Mouse (Mus musculus) T-helper 17 cell (primary cell): ENCODE measurements around the gene Ift122.

ENCODE experiments used
- in situ Hi-C, 2 experiments: fragments of 300-600 bp; cut with MboI, MseI; formaldehyde crosslinking; loops; 1 replicate in 1 of 2; 2 replicates in 1 of 2; pipeline ENCODE4 v1.15.1; 2025; ENCODE audit warnings: high pct_unique_total_duplicates in 2 of 2

The Ift122 gene

DNA sequence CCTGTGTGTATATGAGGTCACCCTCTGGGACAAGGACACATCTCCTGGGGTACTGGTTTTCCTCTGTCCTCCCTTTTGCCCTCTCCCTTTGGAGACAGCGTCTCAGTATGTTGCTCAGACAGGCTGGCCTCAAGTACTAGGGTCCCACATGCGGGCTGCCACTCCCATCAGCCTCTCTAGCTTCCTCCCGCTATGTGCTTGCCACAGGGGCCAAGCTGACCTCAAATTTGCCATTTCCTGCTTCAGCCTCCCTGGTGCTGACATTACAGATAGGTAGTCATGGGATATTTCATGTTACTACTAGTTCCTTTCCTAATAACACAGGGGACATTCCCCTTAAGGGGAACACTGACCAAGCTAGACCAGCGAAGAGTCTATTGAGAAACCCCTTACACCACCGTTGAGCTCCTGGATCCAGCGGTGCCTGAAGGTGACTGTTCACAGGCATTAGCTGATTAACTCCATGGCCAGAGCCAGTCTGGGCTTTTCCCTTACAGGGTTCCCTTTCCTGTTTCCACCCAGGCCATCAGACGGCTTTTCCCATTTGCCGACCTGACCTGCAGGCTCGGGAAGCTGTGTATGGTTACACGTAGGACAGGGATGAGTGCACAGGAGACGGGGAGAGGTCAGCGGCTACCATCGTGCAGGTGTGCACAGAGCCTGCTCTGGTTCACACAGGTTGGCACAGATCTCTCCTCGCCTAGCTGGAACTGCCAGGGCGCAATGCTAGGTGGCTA lies 120.0 kb downstream of the Ift122 start:
- in situ Hi-C loops = no loop called here

DNA sequence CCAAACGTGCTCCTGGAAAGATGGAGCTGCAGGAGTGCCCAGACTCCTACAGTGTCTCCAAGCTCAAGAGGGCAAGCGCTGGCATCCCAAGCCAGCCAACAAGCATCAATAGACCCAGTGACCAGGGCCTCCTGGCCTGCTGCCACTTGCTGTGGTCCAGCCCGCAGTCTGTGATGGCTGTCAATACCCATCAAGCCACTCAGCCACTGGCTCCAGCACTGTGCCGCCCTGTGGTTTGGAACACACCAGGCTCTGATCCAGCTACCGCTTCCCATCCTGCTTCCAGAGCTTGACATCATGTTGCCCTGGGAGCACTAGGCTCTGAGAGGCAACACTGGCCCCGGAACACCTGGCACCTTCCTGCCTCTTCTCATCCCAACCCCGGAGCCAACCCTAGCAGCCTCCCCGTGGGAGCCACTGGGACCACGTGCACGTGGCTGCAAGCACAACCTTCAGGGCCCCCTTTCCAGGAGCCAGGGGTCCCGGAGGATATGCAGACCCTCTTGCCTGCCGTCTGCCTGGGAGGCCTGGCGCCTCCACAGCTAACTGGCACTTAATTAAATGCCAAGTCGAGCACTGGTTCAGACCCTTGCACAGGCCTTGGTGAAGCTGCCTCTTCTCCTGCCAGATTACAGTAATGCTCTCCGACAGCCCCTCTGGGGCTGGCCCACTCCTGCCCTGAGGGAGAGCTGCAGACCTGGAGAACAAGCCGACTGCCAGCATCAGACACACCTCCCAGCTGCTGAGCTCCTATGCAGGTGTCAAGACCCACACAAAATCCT lies 120.8 kb downstream of the Ift122 start:
- in situ Hi-C loops = no loop called here

DNA sequence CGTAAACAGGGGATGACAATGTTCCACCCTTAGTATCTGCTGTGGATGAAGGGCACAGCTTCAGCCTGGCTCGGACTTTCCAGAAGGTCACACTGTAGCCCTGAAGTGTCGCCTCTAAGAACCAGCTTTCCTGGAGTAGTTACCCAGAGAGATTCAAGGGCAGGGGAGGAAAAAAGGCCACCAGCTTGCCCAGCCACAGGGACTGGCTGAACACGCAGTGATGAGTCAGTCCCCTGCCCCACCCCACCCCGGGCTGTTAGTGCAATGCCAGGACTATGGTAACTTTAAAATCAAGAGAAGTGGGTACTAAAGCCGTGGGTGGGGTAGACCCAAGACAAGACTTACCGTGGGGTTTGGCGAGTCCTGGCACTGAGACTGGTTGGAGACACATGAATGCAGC lies 122.3 kb downstream of the Ift122 start:
- in situ Hi-C loops = no loop called here
